Mouse (Mus musculus) liver, adult 2 months (tissue): ENCODE data around the gene Zfp652.

ENCODE experiments used
- CTCF ChIP-seq: fragments of 200-500 bp; IDR thresholded peaks from 2 replicates; pipeline ENCODE4 v1.5.1; 2011; ENCODE audit warnings: low read depth, low read length, control low read depth
- POLR2A ChIP-seq: fragments of 200-500 bp; IDR thresholded peaks from 2 replicates; pipeline ENCODE4 v1.6.1; 2011; ENCODE audit warnings: low read length, control low read depth; ENCODE audit not compliant: insufficient read depth; ENCODE audit errors: extremely low read depth

GRCm38 (mm10) chr11:95698541-95698940 is 13.9 kb upstream of the Zfp652 start:
- TF ChIP-seq CTCF (no peak), POLR2A (no peak)
